Mouse (Mus musculus): Measurements from ENCODE around the gene Pip5k1b. TPM values are rescaled to one million over a fixed set of nuclear protein-coding genes. Genes with fewer than 3 reads are reported as not detected.
A peak's percentile ranks its signal among the peaks of the same experiment; 100 is the strongest.

Gene Pip5k1b
- polyA plus RNA-seq, 1 experiment from 2014 or later, result 0.77 TPM

DNA sequence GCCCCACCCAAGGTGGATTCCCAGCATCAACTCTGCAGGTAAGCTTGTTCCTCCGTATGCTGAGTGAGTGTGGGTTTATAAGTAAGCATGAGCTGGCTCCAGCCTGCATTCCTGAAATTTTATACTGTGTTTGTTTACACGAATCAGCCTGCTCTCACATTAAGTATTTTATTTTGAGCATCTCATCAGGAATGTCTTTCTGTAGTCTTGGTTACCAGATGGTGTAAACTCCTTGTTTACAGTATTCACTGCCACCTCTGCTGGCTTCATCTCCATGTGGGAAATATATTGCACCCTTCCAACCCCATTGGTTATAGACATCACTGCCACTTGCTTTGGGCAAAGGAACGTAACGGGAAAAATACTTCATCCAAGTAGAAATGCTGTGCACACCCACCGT lies 262.1 kb downstream of the Pip5k1b start:
- Histone ChIP-seq H3K4me2 (no peak overlapping the region), H3K4me1 (no peaks in the 10 kb centered on the region), H3K9ac (no peak overlapping the region), H3K9me3 (no peaks in the 10 kb centered on the region), H3K4me3 (no peak overlapping the region), H3K36me3 (no peaks in the 10 kb centered on the region), H3K27ac (no peak overlapping the region), H3K27me3 (no peaks in the 10 kb centered on the region)
- no peak for ATAC-seq (ENCODE audit: insufficient number of reproducible peaks, low FRiP score, low TSS enrichment, low read depth)
- WGBS, result 65% methylated on average over 5 of the region's 5 CpGs

DNA sequence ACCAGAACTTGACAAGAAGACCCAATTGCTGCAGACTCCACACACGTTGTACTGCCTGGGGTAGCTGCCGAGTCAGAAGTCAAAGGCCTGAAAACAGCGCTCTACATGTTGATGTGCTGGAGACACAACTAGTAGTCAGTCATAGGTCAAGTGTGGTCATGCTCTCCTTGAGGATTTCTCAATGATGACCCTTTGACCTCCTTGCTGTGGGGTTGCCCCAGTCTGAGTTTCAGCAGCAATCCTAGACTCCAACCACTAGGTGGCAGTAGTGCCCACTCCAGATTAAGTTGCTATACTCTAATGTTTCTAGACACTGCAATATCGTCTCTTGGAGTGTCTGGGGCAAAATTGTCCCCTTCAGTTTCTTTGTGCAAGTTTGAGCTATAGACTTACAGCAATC lies 271.5 kb downstream of the Pip5k1b start:
- H3K4me1 ChIP-seq, result peaks cover 6% of the 10 kb centered on the region
- no peak overlapping the region for H3K4me2 ChIP-seq
- 65% methylated on average over 4 of the region's 4 CpGs for WGBS
- H3K36me3 ChIP-seq, result no peaks in the 10 kb centered on the region
- H3K9ac ChIP-seq, result no peak overlapping the region
- H3K27me3 ChIP-seq, result no peaks in the 10 kb centered on the region
- ATAC-seq (ENCODE audit: insufficient number of reproducible peaks, low FRiP score, low TSS enrichment, low read depth), result no peak
- no peak overlapping the region for H3K4me3 ChIP-seq
- H3K27ac ChIP-seq, result no peak overlapping the region
- H3K9me3 ChIP-seq, result no peaks in the 10 kb centered on the region

DNA sequence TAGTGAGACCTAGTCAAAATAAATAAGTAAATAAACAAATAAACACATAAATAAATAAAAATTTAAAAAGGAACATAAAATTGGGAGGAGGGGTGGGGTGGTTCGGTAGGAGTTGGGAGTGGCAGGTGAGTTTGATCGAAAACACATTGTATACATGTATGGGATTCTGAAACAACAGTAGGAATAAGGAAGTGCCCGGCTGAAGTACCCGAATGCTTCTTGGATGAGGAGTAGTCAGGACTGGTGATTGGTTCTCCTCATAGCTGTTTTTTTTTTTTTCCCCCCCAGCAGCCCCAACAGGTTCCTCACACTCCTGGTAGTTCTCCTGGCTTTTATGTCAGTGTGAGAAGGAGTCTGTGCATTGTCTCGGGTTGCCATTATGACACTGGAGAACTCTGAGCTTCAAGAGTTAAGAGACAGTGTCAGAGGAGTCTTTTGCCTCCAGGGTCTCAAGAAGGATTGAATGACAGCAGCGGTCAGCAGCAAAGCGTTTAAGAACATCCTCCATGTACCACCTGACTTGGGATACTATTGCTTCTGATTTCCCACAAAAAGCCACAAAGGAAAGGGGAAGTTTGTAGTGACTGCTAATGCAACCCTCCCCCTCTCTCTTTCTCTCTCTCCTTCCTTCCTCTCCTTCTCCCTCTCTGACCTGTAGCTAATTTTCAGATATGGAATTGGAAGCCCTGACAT lies 274.2 kb downstream of the Pip5k1b start:
- no peaks in the 10 kb centered on the region for H3K36me3 ChIP-seq
- H3K9ac ChIP-seq, result no peak overlapping the region
- no peaks in the 10 kb centered on the region for H3K27me3 ChIP-seq
- ATAC-seq (ENCODE audit: insufficient number of reproducible peaks, low FRiP score, low TSS enrichment, low read depth), result no peak
- WGBS, result 54% methylated on average over 7 of the region's 7 CpGs
- H3K4me3 ChIP-seq, result peak overlapping the region; percentile 73
- H3K4me2 ChIP-seq, result peak overlapping the region; percentile 89
- H3K27ac ChIP-seq, result no peak overlapping the region
- no peaks in the 10 kb centered on the region; the same call in 1 of the 2 replicates for H3K9me3 ChIP-seq
- peaks cover 11% of the 10 kb centered on the region for H3K4me1 ChIP-seq

DNA sequence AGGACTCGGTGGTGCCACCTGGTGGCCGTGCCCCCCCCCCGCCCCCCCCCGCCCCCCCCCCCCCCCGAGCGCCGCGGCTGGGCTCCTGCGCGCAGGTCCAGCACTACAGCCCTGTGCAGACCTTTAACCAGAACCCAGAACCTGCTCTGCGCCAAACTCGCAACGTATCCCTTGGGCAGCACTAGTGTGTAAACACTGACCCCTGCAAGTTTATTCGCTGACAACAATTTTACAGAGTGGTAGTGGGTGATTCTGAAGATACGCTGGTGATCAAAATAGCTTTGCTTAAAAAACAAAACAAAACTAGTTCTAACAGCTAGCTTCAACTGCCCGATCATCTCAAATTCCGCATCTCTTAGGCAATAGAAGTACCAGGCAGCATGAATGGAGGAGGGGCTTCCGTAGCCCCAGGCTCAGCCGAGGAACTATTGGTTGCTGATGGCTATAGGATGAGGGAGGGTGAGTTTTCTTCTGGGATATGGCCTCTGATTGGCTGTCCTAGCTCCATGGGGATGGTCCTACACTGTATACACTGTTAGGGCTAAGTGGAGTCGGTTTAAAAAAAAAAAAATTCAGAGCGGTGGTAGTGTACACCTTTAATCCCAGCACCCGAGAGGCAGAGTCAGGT lies 275.0 kb downstream of the Pip5k1b start, which contains the start of gene Fxn:
Gene Fxn (minus strand): TSS at position 5 of the 628 bp plus-strand sequence.
- Histone ChIP-seq H3K36me3 (no peaks in the 10 kb centered on the region), H3K4me1 (peaks cover 11% of the 10 kb centered on the region), H3K4me2 (peak within 1 kb of the TSS; percentile 89), H3K27me3 (no peaks in the 10 kb centered on the region), H3K4me3 (peak within 1 kb of the TSS; percentile 73), H3K9ac (peak within 1 kb of the TSS; percentile 63), H3K27ac (peak within 1 kb of the TSS; percentile 93), H3K9me3 (no peaks in the 10 kb centered on the region; the same call in 1 of the 2 replicates)
- peak; percentile 86 for ATAC-seq (ENCODE audit: insufficient number of reproducible peaks, low FRiP score, low TSS enrichment, low read depth)
- WGBS, result under 1% methylated on average over 15 of the region's 22 CpGs

DNA sequence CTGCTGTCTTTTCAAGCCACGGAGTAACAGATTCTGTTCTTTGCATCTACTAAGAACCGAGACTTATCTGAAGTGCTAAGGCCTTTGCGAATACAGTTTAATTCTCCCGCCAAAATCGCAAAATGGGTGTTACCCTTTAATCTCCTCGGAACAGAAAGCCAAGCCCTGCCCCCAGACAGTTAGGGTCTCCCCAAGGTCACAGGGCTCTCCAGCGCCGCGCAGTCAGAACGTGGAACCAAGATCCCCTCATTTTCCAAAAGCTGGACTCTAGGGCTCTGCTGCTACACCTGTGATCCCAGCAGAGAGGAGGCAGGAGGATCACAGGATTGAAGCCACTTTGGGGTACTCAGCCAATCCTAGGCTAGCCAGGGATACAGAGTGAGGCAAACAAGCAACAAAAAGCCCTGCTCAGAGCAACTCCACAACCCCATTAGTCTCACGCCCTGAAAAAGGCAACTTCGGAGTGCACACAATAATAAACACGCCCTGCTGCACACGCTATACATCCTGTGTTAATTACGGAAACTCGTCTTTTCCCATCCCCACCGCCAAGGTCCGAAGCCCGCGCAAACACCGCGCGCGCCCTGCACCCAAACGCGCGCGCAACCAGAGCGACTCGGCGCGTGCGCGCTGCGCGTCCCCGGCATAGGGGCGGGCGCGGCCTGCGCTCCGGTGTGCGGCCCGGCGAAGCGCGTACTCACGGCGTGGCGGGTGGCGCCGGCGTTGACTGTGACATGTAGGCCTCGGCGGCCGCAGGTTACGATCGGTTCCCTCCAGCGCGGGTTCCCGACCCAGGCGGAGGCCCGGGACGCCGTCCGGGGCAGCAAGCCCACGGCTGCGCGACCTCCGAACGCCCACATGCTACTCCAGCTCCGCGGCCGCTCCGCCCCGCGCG lies 275.7 kb downstream of the Pip5k1b start:
- under 1% methylated on average over 75 of the region's 78 CpGs for WGBS
- Histone ChIP-seq H3K4me1 (peaks cover 11% of the 10 kb centered on the region), H3K4me3 (peak overlapping the region; percentile 73), H3K9ac (peak overlapping the region; percentile 63), H3K36me3 (peaks cover 3% of the 10 kb centered on the region; the same call in 1 of the 2 replicates), H3K9me3 (no peaks in the 10 kb centered on the region; the same call in 1 of the 2 replicates), H3K27ac (peak overlapping the region; percentile 93), H3K4me2 (peak overlapping the region; percentile 89), H3K27me3 (no peaks in the 10 kb centered on the region)
- peak; percentile 46 for ATAC-seq (ENCODE audit: insufficient number of reproducible peaks, low FRiP score, low TSS enrichment, low read depth)

DNA sequence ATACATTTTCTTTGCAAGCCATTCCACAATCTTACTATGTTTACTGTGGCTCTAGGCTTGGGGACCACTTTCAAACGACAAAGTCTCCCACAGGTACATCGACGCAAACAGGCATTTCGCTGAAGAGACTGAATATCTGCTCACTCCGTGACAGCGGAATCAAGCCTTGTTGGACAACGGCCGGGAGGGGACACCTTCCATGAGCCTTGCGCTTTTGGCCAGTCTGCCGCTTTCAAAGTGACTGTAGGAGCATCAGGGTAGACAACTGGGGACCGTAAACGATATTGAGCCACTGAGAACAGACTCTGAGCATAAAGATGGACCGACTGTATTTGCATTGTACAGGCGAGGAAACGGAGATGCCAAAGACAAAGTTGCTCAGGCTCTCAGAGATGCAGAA lies 276.8 kb downstream of the Pip5k1b start:
- Histone ChIP-seq H3K9ac (no peak overlapping the region), H3K27me3 (no peaks in the 10 kb centered on the region), H3K27ac (no peak overlapping the region), H3K9me3 (no peaks in the 10 kb centered on the region; the same call in 1 of the 2 replicates), H3K36me3 (peaks cover 9% of the 10 kb centered on the region), H3K4me2 (peak overlapping the region; percentile 89; the same call in 1 of the 2 replicates), H3K4me3 (peak overlapping the region; percentile 73; the same call in 1 of the 2 replicates), H3K4me1 (peaks cover 11% of the 10 kb centered on the region)
- WGBS, result 83% methylated on average over 15 of the region's 15 CpGs
- ATAC-seq (ENCODE audit: insufficient number of reproducible peaks, low FRiP score, low TSS enrichment, low read depth), result no peak

DNA sequence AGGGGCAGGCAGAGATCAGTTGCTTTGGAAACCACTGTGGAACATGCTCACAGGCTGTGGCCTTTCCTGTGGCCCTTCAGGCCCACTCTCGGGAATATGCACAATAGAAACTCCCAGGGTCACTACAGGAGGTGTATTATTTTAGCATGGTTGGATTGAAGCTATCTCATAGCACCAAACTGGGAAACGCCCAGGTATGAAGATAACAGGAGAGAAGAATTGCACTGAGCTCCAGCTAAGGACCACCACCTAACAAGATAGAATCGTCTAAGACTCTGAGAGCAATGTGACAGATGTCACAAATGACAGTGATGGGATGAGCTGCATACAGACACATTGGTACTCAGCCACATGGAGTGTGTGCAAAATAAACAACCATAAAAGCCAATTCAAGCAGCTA lies 281.4 kb downstream of the Pip5k1b start:
- peaks cover 9% of the 10 kb centered on the region for H3K36me3 ChIP-seq

DNA sequence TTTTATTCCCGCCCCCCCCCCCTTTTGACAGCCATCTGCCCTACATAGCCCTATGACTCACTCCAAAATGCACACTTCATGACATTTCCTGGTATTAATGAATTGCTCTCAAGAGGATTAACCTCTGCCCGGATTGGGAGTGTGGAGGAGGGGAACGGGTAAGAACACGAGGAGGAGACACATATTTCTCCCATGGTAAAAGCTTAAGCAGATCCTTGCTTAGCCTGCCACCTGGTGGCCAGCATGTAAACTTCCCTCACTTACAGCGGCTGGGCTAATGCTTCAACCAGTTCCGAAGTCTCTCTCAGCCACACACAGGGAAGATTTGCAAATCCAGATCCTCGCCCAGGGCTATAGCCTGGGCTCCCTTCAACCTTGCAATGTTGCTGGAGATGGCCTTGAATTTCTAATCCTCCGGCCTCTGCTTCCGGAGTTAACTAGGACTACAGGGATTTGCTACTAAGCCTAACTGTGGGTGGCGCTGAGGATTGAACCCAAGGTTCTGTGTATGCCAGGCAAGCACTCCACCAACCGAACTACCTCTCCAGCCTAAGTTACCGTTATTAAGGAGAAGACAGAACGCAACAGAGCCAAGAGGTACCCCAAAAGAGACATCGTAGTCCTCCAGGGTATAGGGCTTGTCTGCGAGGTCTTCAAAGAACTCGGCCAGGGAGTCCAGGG lies 283.8 kb downstream of the Pip5k1b start:
- Histone ChIP-seq H3K36me3 (peaks cover 9% of the 10 kb centered on the region), H3K27ac (no peak overlapping the region), H3K9me3 (no peaks in the 10 kb centered on the region), H3K27me3 (no peaks in the 10 kb centered on the region), H3K9ac (no peak overlapping the region), H3K4me3 (peak overlapping the region; percentile 14; the same call in 1 of the 2 replicates), H3K4me1 (no peaks in the 10 kb centered on the region), H3K4me2 (0 out of 2 replicates have a peak overlapping the region, but pooled peaks have one; percentile 25)
- ATAC-seq (ENCODE audit: insufficient number of reproducible peaks, low FRiP score, low TSS enrichment, low read depth), result 0 out of 2 replicates have a peak, but pooled peaks have one; percentile 63
- 41% methylated on average over 16 of the region's 16 CpGs for WGBS

More for the DNA sequence above, 281.4 kb downstream of the Pip5k1b start:
- Histone ChIP-seq H3K9ac (no peak overlapping the region), H3K27ac (no peak overlapping the region), H3K4me1 (peaks cover 6% of the 10 kb centered on the region), H3K4me2 (no peak overlapping the region), H3K27me3 (no peaks in the 10 kb centered on the region), H3K4me3 (no peak overlapping the region), H3K9me3 (no peaks in the 10 kb centered on the region; the same call in 1 of the 2 replicates)
- no peak for ATAC-seq (ENCODE audit: insufficient number of reproducible peaks, low FRiP score, low TSS enrichment, low read depth)
- 83% methylated on average over 3 of the region's 3 CpGs for WGBS

DNA sequence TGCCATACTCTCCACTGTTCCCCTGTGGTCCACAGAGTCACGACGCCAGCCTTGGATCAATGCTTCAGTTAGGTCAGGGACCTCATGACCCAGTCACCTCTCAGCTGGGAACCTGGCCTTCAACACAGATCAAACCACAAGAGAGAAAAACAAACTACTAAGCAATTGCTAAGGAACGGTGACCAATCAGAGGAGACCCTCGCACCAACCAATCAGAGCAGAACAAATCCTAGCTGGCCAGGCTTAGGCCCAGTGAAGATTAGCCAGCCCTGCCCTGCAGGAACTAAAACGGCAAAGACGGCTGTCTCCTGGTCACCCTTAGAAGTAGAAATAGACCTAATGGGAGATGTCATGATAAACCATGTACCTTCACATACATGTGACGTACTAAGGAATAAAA lies 284.3 kb downstream of the Pip5k1b start:
- Histone ChIP-seq H3K9ac (no peak overlapping the region), H3K27ac (no peak overlapping the region), H3K27me3 (no peaks in the 10 kb centered on the region), H3K9me3 (no peaks in the 10 kb centered on the region), H3K4me3 (peak overlapping the region; percentile 14; the same call in 1 of the 2 replicates), H3K4me2 (0 out of 2 replicates have a peak overlapping the region, but pooled peaks have one; percentile 25), H3K4me1 (no peaks in the 10 kb centered on the region), H3K36me3 (peaks cover 9% of the 10 kb centered on the region)
- peak; percentile 59; the same call in 1 of the 2 replicates for ATAC-seq (ENCODE audit: insufficient number of reproducible peaks, low FRiP score, low TSS enrichment, low read depth)
- 53% methylated on average over 7 of the region's 7 CpGs for WGBS

DNA sequence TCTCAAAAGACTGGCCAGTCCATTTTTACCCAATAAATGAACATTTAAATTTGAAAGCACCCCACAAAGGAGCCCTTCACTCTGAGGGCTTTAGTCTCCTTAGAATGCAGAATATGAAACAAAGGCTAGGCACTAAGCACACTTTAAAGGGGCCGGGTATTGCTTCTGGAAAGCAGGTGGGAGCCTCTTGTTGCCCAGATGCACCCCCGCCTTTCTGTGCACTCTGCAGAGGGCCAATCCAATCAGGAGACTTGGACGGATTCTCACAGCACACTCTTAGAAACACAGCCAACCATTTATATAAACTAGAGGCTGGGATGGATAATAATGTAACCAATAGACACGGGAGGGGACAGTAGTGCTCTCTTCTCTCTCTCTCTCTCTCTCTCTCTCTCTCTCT lies 287.1 kb downstream of the Pip5k1b start:
- no peaks in the 10 kb centered on the region for H3K4me1 ChIP-seq
- H3K4me3 ChIP-seq, result no peak overlapping the region
- no peak overlapping the region for H3K27ac ChIP-seq
- H3K9me3 ChIP-seq, result no peaks in the 10 kb centered on the region
- 65% methylated on average over 4 of the region's 4 CpGs for WGBS
- peaks cover 19% of the 10 kb centered on the region for H3K36me3 ChIP-seq
- no peaks in the 10 kb centered on the region for H3K27me3 ChIP-seq
- H3K4me2 ChIP-seq, result no peak overlapping the region
- H3K9ac ChIP-seq, result no peak overlapping the region
- no peak for ATAC-seq (ENCODE audit: insufficient number of reproducible peaks, low FRiP score, low TSS enrichment, low read depth)
